Mouse (Mus musculus) embryonic fibroblast, embryonic 13.5 days (primary cell): ENCODE measurements around the gene Rd3.

Source experiments
- CTCF ChIP-seq: IDR thresholded peaks from 2 replicates; pipeline ENCODE4 v1.5.1; 2011; ENCODE audit warnings: mild to moderate bottlenecking, control low read depth, low read length, moderate library complexity, borderline replicate concordance; ENCODE audit not compliant: insufficient read depth
- POLR2A ChIP-seq: IDR thresholded peaks from 2 replicates; pipeline ENCODE4 v1.6.1; 2011; ENCODE audit warnings: low read depth, mild to moderate bottlenecking, control low read depth, low read length, moderate library complexity

GRCm38 (mm10) chr1:191963413-191963812 lies 13.8 kb upstream of the Rd3 start:
- TF ChIP-seq CTCF: no peak
- TF ChIP-seq POLR2A: no peak
